Mouse (Mus musculus): ENCODE measurements around the gene Acnat2. TPM values are rescaled to one million over a fixed set of nuclear protein-coding genes. Genes with fewer than 3 reads are reported as not detected.
"Not testable (repeated sequence)": the region's sequence is repeated elsewhere in the genome, so short reads cannot be mapped to it uniquely, and the experiment has no call there.

The Acnat2 gene
- polyA plus RNA-seq, 1 experiment from 2014 or later, result not detected

DNA sequence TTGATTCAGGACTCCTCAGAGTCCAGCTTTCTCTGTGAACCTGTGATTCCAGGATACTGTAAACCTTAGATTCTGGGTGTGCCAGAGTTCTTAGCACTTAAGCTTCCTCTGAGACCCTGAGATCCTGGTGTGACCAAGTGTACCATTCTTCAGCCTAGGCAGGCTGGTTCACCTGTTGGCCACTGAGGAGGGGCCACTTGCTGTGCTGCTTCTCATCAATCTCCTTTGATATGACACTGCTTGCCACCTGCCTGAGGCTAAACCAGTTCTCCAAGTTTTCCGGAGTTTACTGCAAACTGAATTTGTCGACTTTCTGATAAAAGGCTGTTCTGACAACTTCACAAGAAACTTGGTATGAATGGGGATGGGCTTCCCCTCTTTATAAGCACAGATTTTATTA lies 50.9 kb downstream of the Acnat2 start:
- WGBS, result 82% methylated on average over 2 of the region's 2 CpGs
- no peak for ATAC-seq

DNA sequence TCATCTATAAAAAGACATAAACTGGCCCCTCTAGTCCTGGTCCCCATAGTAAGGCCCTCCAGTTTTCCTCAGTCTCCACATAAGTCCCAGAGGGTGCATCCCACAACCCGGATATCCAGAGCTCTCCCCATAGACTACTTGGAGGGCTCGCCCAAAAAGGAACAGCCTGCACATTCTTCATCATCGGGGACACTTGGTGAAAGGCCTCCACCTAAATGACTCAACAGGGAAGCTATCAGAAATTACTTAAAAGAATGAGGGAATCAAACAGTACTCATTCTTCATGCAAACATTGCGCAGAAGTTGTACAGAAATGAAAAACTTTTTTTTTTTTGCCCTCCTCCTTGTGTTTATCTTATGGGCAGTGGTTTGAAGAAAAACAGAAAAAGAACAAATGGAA lies 57.5 kb downstream of the Acnat2 start:
- no peak for ATAC-seq
- no peaks in the 10 kb centered on the region for H3K36me3 ChIP-seq (ENCODE audit: control insufficient read depth, insufficient read depth, low read length)
- H3K9me3 ChIP-seq (replicated peaks; ENCODE audit: control insufficient read depth, low read length, poor library complexity, severe bottlenecking), result no peaks in the 10 kb centered on the region
- H3K9ac ChIP-seq (ENCODE audit: low read depth, low read length), result no peak overlapping the region
- 93% methylated on average over 4 of the region's 4 CpGs for WGBS
- H3K27me3 ChIP-seq (ENCODE audit: control insufficient read depth, insufficient read depth, low read depth, low read length), result no peaks in the 10 kb centered on the region
- no peaks in the 10 kb centered on the region for H3K4me1 ChIP-seq (ENCODE audit: control insufficient read depth, insufficient read depth, low read length)
- H3K4me2 ChIP-seq (ENCODE audit: low read length), result no peak overlapping the region
- H3K27ac ChIP-seq (ENCODE audit: low read length), result no peak overlapping the region
- H3K4me3 ChIP-seq (ENCODE audit: low read depth, low read length), result no peak overlapping the region

More for the DNA sequence above, 50.9 kb downstream of the Acnat2 start:
- Histone ChIP-seq H3K4me2 (ENCODE audit: low read length) (no peak overlapping the region), H3K27me3 (ENCODE audit: control insufficient read depth, insufficient read depth, low read depth, low read length) (no peaks in the 10 kb centered on the region), H3K4me1 (ENCODE audit: control insufficient read depth, insufficient read depth, low read length) (no peaks in the 10 kb centered on the region), H3K9ac (ENCODE audit: low read depth, low read length) (no peak overlapping the region), H3K4me3 (ENCODE audit: low read depth, low read length) (no peak overlapping the region), H3K36me3 (ENCODE audit: control insufficient read depth, insufficient read depth, low read length) (no peaks in the 10 kb centered on the region), H3K9me3 (replicated peaks; ENCODE audit: control insufficient read depth, low read length, poor library complexity, severe bottlenecking) (no peaks in the 10 kb centered on the region), H3K27ac (ENCODE audit: low read length) (no peak overlapping the region)

DNA sequence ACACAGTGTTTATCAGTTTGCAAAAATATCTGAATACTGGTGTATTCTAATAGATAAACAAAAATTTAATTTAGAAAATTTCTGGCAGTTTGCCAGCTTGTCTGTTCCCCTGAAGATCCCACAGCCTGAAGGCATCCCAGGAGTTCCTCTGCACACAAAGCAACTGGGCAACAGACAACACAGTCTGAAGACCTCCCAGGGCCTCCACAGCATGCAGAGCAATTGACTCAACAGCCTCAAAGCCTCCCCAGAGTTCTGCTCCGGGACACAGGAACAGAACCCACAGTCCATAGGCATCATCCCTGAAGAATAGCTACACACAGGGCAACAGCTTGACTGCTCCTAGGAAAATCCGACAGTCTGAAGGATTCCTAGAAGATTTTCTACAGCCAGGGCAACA lies 59.3 kb downstream of the Acnat2 start:
- Histone ChIP-seq H3K27me3 (ENCODE audit: control insufficient read depth, insufficient read depth, low read depth, low read length) (no peaks in the 10 kb centered on the region), H3K36me3 (ENCODE audit: control insufficient read depth, insufficient read depth, low read length) (no peaks in the 10 kb centered on the region), H3K4me2 (ENCODE audit: low read length) (no peak overlapping the region), H3K9me3 (replicated peaks; ENCODE audit: control insufficient read depth, low read length, poor library complexity, severe bottlenecking) (no peaks in the 10 kb centered on the region), H3K9ac (ENCODE audit: low read depth, low read length) (no peak overlapping the region), H3K4me3 (ENCODE audit: low read depth, low read length) (no peak overlapping the region), H3K27ac (ENCODE audit: low read length) (no peak overlapping the region), H3K4me1 (ENCODE audit: control insufficient read depth, insufficient read depth, low read length) (no peaks in the 10 kb centered on the region)
- no peak for ATAC-seq
- WGBS, result 26% methylated on average over 2 of the region's 2 CpGs

DNA sequence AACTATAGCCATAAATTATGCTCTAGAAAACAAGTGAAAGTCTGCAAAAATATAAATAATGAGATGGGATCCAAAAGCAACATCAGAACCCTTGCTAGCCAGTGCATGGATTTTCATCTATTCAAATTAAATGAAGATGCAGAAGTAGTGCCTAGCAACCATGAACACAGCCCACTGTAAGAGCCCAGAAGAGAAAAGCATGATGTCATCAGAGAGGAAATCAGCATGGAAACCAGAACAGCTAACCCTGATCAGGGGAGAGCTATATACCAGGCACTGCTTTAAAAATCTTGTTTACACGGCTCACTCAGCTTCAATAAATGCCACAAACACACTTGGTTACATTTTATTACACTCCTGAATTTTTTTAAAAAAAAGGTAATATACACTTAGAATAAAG lies 60.0 kb downstream of the Acnat2 start:
- not testable (repeated sequence) for H3K4me2 ChIP-seq (ENCODE audit: low read length); ATAC-seq; H3K9ac ChIP-seq (ENCODE audit: low read depth, low read length); H3K4me1 ChIP-seq (ENCODE audit: control insufficient read depth, insufficient read depth, low read length); H3K4me3 ChIP-seq (ENCODE audit: low read depth, low read length); H3K9me3 ChIP-seq (replicated peaks; ENCODE audit: control insufficient read depth, low read length, poor library complexity, severe bottlenecking); H3K27me3 ChIP-seq (ENCODE audit: control insufficient read depth, insufficient read depth, low read depth, low read length); H3K36me3 ChIP-seq (ENCODE audit: control insufficient read depth, insufficient read depth, low read length); H3K27ac ChIP-seq (ENCODE audit: low read length)
- 87% methylated on average over 1 of the region's 1 CpGs for WGBS

DNA sequence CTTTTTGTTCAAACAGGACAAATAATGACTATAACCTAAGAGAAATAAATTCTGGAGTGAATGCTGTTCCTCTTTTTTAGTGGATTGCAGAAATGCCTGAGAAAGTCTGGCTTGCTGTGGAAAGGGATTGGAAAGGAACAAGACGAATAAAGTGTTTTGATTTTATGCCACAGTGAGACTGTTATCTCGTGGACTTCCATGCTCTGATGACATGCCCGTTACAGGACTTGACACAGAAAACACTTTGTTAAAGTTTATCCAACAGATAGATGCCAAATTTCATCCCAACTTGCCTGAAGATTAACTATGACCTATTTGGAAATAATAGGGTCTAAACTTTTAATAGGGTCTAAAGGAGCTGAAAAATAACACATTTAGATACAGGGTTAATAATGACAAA lies 67.9 kb downstream of the Acnat2 start:
- H3K9ac ChIP-seq (ENCODE audit: low read depth, low read length); H3K4me1 ChIP-seq (ENCODE audit: control insufficient read depth, insufficient read depth, low read length); H3K4me2 ChIP-seq (ENCODE audit: low read length); H3K4me3 ChIP-seq (ENCODE audit: low read depth, low read length); H3K27me3 ChIP-seq (ENCODE audit: control insufficient read depth, insufficient read depth, low read depth, low read length); ATAC-seq; H3K36me3 ChIP-seq (ENCODE audit: control insufficient read depth, insufficient read depth, low read length); H3K27ac ChIP-seq (ENCODE audit: low read length); H3K9me3 ChIP-seq (replicated peaks; ENCODE audit: control insufficient read depth, low read length, poor library complexity, severe bottlenecking): not testable (repeated sequence)
- 81% methylated on average over 3 of the region's 3 CpGs for WGBS

DNA sequence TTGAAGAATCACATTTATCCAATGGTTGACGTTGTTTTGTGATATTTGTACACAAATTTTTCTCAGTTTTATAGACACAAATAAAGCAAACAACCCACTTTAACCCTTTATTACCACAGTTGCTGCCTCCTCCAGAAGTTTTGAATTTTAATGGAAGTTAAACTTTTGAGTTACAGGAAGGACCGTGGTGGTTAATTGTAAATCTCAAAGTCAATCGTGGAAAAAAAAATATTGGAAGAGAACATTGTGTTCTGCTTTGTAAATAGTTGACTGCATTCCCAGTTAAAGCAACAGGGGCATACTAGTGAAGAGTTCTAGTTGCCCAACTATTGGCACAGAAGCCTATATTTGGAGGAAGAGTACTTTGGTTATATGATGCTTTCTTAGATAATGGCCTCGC lies 70.0 kb downstream of the Acnat2 start:
- not testable (repeated sequence) for H3K36me3 ChIP-seq (ENCODE audit: control insufficient read depth, insufficient read depth, low read length); H3K27ac ChIP-seq (ENCODE audit: low read length); H3K4me1 ChIP-seq (ENCODE audit: control insufficient read depth, insufficient read depth, low read length); H3K9ac ChIP-seq (ENCODE audit: low read depth, low read length); H3K4me2 ChIP-seq (ENCODE audit: low read length); H3K27me3 ChIP-seq (ENCODE audit: control insufficient read depth, insufficient read depth, low read depth, low read length); H3K4me3 ChIP-seq (ENCODE audit: low read depth, low read length); ATAC-seq; H3K9me3 ChIP-seq (replicated peaks; ENCODE audit: control insufficient read depth, low read length, poor library complexity, severe bottlenecking)
- WGBS, result 93% methylated on average over 3 of the region's 4 CpGs

Other genes with a start within 250 kb of the Acnat2 start
- gene Acnat1, start 65.8 kb upstream of the Acnat2 start, polyA plus RNA-seq (2015; fragmentation: Nextera tagmentation; extraction: Ambion mirVana), result not detected in 2 replicates
- gene Baat, start 98.4 kb upstream of the Acnat2 start, polyA plus RNA-seq (2015; fragmentation: Nextera tagmentation; extraction: Ambion mirVana), result 0.18 TPM in 1 of 2 replicates, not detected in the other
- gene Mrpl50, start 112.9 kb upstream of the Acnat2 start, polyA plus RNA-seq (2015; fragmentation: Nextera tagmentation; extraction: Ambion mirVana), result 80.5 and 82.6 TPM in 2 replicates
- gene Zfp189, start 113.0 kb upstream of the Acnat2 start, polyA plus RNA-seq (2015; fragmentation: Nextera tagmentation; extraction: Ambion mirVana), result 13.0 and 14.7 TPM in 2 replicates
- gene Aldob, start 141.4 kb upstream of the Acnat2 start, polyA plus RNA-seq (2015; fragmentation: Nextera tagmentation; extraction: Ambion mirVana), result 0.31 and 0.44 TPM in 2 replicates
- gene Tmem246, start 189.7 kb upstream of the Acnat2 start, polyA plus RNA-seq (2015; fragmentation: Nextera tagmentation; extraction: Ambion mirVana), result 120 and 134 TPM in 2 replicates
- 45.3 and 48.9 TPM in 2 replicates for gene Rnf20, start 223.9 kb upstream of the Acnat2 start, polyA plus RNA-seq (2015; fragmentation: Nextera tagmentation; extraction: Ambion mirVana)